Comparison of ENCODE assay signal across 23 mouse cellular contexts in the genomic region with DNA sequence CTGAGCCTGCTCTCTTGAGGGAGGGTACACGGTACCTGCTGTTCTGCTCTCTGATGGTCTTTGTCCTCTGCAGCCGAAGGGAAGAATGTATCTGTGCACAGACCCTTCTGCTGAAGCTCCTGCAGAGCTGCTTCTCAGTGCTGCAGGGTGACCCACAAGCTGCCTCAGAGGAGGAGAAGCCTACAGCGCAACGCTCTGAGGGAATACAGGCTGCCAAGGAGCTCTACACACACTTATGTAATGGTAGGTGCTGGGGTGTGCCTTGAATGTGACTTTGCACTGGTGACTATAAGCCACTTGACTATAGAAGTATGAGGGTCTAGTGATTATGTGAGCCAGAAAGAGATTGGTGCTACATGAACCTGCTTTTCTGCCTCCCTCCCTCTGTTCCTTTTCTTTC. TPM values are rescaled to one million over a fixed set of nuclear protein-coding genes. Genes with fewer than 3 reads are reported as not detected.
DNase-seq lines count a peak whose midpoint lies in the region; ATAC-seq lines count a peak whose summit lies in the region.
"Had no signal": no experiment of that assay in that cellular context is flagged by ENCODE, and none has a peak within 500 bp of the region (broad histone marks: within the 10 kb centered on the region; RNA-seq: fewer than 3 reads in every experiment).

No protein-coding gene starts in this region.

- 90% methylated on average over 4 of the region's 4 CpGs for WGBS in heart, embryonic 10.5 days

- ATAC-seq in frontal cortex, adult (ENCODE audit: low TSS enrichment), result peak; percentile 93
- ATAC-seq: CD4-positive, CD25-positive, alpha-beta regulatory T cell, adult 4 months; forebrain, embryonic 16.5 days had no signal

- H3K9me3 ChIP-seq in heart, embryonic 10.5 days, result no peaks in the 10 kb centered on the region
- H3K9me3 ChIP-seq: embryonic facial prominence, embryonic 12.5 days; G1E; hindbrain, embryonic 10.5 days had no signal

- no peak overlapping the region for H3K4me3 ChIP-seq in heart, embryonic 10.5 days
- H3K4me3 ChIP-seq: embryonic facial prominence, embryonic 12.5 days; gastrocnemius, adult 2 months; hindbrain, embryonic 10.5 days had no signal

- no peak for DNase-seq in frontal cortex, postnatal 10 days (ENCODE audit: low spot score in 2 of 2)
- DNase-seq in heart, embryonic 10.5 days (ENCODE audit: low spot score), result peak; percentile 42
- no peak for DNase-seq in heart, postnatal 4 days
- peak; percentile 62 for DNase-seq in right cerebral cortex, adult 18-20 months
- DNase-seq in right cerebral cortex, postnatal 4 days, result no peak
- DNase-seq in right cerebral cortex, postnatal 36 days (ENCODE audit: low spot score in 2 of 2), result peak; percentile 21 to 50
- DNase-seq in embryo, embryonic 11 days, result no peak
- DNase-seq: adrenal gland, adult 8-10 months; adrenal gland, postnatal 36 days; B cell, adult 2 months; cerebellum, adult 11 months; cerebellum, adult 8-10 months; cerebellum, postnatal 14 days; gastrocnemius, adult 2 months; gastrocnemius, postnatal 25 days; heart, postnatal 10 days had no signal

- no peaks in the 10 kb centered on the region for H3K27me3 ChIP-seq in heart, embryonic 10.5 days (ENCODE audit: insufficient read depth, poor library complexity, severe bottlenecking)
- H3K27me3 ChIP-seq: embryonic facial prominence, embryonic 12.5 days had no signal

- H3K27ac ChIP-seq in heart, embryonic 10.5 days, result no peak overlapping the region
- H3K27ac ChIP-seq: embryonic facial prominence, embryonic 12.5 days; gastrocnemius, adult 2 months; hindbrain, embryonic 10.5 days; hindbrain, embryonic 14.5 days had no signal

- H3K36me3 ChIP-seq in heart, embryonic 10.5 days, result peaks cover 66% of the 10 kb centered on the region

- no peaks in the 10 kb centered on the region for H3K4me1 ChIP-seq in heart, embryonic 10.5 days
- H3K4me1 ChIP-seq: embryonic facial prominence, embryonic 12.5 days; hindbrain, embryonic 10.5 days had no signal

RNA-seq across cellular contexts. Expression of gene Zzef1, which starts 57.1 kb away (rescaled TPM):
- polyA plus RNA-seq in heart, embryonic 10.5 days (2016; fragmentation: Nextera tagmentation; extraction: Ambion mirVana), result 6.8 and 7.5 TPM in 2 replicates
- 10 to 100 TPM; 28.9 to 29.6 TPM for total RNA-seq in heart, postnatal 4 days (2021)

RNA-seq across cellular contexts. Expression of gene Cyb5d2, which starts 57.1 kb away (rescaled TPM):
- polyA plus RNA-seq in heart, embryonic 10.5 days (2016; fragmentation: Nextera tagmentation; extraction: Ambion mirVana), result 4.6 and 6.0 TPM in 2 replicates
- total RNA-seq in heart, postnatal 4 days (2021), result 1 to 10 TPM; 6.7 to 7.3 TPM

Comparison
In these comparisons a context has a peak if more than half of its experiments do, and no peak if none do; other contexts are left out.
1. DNase-seq: peak in heart, embryonic 10.5 days (single experiment), right cerebral cortex, adult 18-20 months (single experiment) and right cerebral cortex, postnatal 36 days (2 of 2); none in frontal cortex, postnatal 10 days (0 of 2), heart, postnatal 4 days (single experiment), right cerebral cortex, postnatal 4 days (single experiment) and embryo, embryonic 11 days (single experiment).